Mouse (Mus musculus) midbrain, embryonic 11.5 days (tissue): ENCODE measurements around the gene Iqcm. TPM values are rescaled to one million over a fixed set of nuclear protein-coding genes. Genes with fewer than 3 reads are reported as not detected.
"Not testable (repeated sequence)": the region's sequence is repeated elsewhere in the genome, so short reads cannot be mapped to it uniquely, and the experiment has no call there.

ENCODE experiments used
- ATAC-seq: fragments of 200-750 bp; cut with Nextera tagmentation; 2 replicates; pipeline ENCODE4 v1.8.0; 2017; ENCODE audit warnings: moderate TSS enrichment, moderate library complexity; ENCODE audit not compliant: low FRiP score
- DNase-seq: peaks from one replicate; pipeline ENCODE4 v3.0.0; 2015; ENCODE audit warnings: low spot score; ENCODE audit errors: missing footprints
- H3K27ac ChIP-seq: fragments of 300-500 bp; sonication (generic); 2 replicates; pipeline ENCODE4 v1.5.1; 2014; ENCODE audit warnings: low read depth, low read length
- H3K27me3 ChIP-seq: fragments of 300-500 bp; sonication (generic); 2 replicates; pipeline ENCODE4 v1.6.1; 2014; ENCODE audit warnings: mild to moderate bottlenecking, low read length, moderate library complexity, mixed read lengths; ENCODE audit not compliant: control insufficient read depth, insufficient read depth
- H3K36me3 ChIP-seq: fragments of 300-500 bp; sonication (generic); 2 replicates; pipeline ENCODE4 v1.6.1; 2014; ENCODE audit warnings: mild to moderate bottlenecking, low read length, moderate library complexity, mixed read lengths; ENCODE audit not compliant: control insufficient read depth, insufficient read depth
- H3K4me1 ChIP-seq: fragments of 300-500 bp; sonication (generic); 2 replicates; pipeline ENCODE4 v1.6.1; 2014; ENCODE audit warnings: low read length; ENCODE audit not compliant: control insufficient read depth, insufficient read depth
- H3K4me2 ChIP-seq: fragments of 300-500 bp; sonication (generic); 2 replicates; pipeline ENCODE4 v1.6.1; 2014; ENCODE audit warnings: mild to moderate bottlenecking, moderate library complexity
- H3K4me3 ChIP-seq: fragments of 300-500 bp; sonication (generic); 2 replicates; pipeline ENCODE4 v1.5.1; 2014; ENCODE audit warnings: low read depth, low read length
- H3K9ac ChIP-seq: fragments of 300-500 bp; sonication (generic); 2 replicates; pipeline ENCODE4 v1.6.1; 2014; ENCODE audit warnings: low read length
- H3K9me3 ChIP-seq: fragments of 300-500 bp; sonication (generic); 2 replicates; pipeline ENCODE4 v1.6.1; 2016; ENCODE audit warnings: low read length; ENCODE audit not compliant: control insufficient read depth
- WGBS: fragments of 180-500 bp; shearing (Covaris S2); extraction: QIAGEN DNeasy Blood & Tissue Kit; methylation state at CpG from one replicate; pipeline ENCODE4 v1.1.7; 2014; 5-methylcytosine and 5-hydroxymethylcytosine counted together
- polyA plus RNA-seq: library from polyadenylated mRNA; unstranded; fragments of >200 nt; fragmentation: Nextera tagmentation; extraction: Ambion mirVana; gene quantifications from 2 replicates; pipeline ENCODE4 v1.2.1, GENCODE M21; 2014

Gene Iqcm
- polyA plus RNA-seq = not detected in 2 replicates

GRCm38 (mm10) chr8:75448394-75448793, at the start of gene Iqcm:
Iqcm (plus strand) TSS chr8:75448694.
- Histone ChIP-seq H3K27ac (no peak within 1 kb of the TSS), H3K4me3 (no peak within 1 kb of the TSS), H3K9ac (no peak within 1 kb of the TSS), H3K9me3 (no peaks in the 10 kb centered on the region), H3K36me3 (no peaks in the 10 kb centered on the region), H3K4me1 (no peaks in the 10 kb centered on the region), H3K27me3 (no peaks in the 10 kb centered on the region), H3K4me2 (no peak within 1 kb of the TSS)
- DNase-seq (no peak), ATAC-seq (no peak)
- 90% methylated on average over 7 of the region's 7 CpGs for WGBS

GRCm38 (mm10) chr8:75406489-75406888, 42.0 kb upstream of the Iqcm start, which contains the start of gene Gm10358:
Gm10358 (minus strand) TSS chr8:75406589.
- Histone ChIP-seq H3K4me3 (no peak within 1 kb of the TSS), H3K27ac (no peak within 1 kb of the TSS)
- ATAC-seq = no peak

DNA sequence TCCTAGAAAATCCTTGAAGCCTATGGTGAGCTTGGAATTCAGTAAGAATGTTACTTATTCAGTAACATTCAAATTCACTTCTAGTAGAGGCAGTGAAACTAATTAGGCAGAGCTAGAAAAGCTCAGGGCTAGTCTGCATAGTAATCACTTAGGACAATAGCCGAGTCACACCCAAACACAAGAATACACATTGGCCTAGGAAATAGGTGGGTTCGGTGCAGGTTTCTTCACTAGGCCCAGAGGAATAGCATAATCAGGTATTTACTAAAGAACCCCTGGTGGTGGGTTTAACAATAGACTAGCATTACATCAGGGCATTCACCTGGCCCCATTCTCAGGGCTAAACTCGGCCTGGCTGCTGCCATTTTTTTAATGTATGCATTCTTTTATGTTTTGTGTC, 32.8 kb upstream of the Iqcm start:
- not testable (repeated sequence) for H3K9ac ChIP-seq, H3K27ac ChIP-seq, H3K4me1 ChIP-seq, H3K4me3 ChIP-seq, H3K36me3 ChIP-seq, H3K4me2 ChIP-seq, DNase-seq, ATAC-seq, H3K9me3 ChIP-seq, H3K27me3 ChIP-seq
- 76% methylated on average over 3 of the region's 3 CpGs for WGBS

More at GRCm38 (mm10) chr8:75406489-75406888, 42.0 kb upstream of the Iqcm start, which contains the start of gene Gm10358:
- H3K9ac ChIP-seq = no peak within 1 kb of the TSS
- H3K4me2 ChIP-seq = no peak within 1 kb of the TSS
- no peaks in the 10 kb centered on the region for H3K9me3 ChIP-seq
- WGBS = 92% methylated on average over 5 of the region's 5 CpGs
- no peaks in the 10 kb centered on the region for H3K27me3 ChIP-seq
- H3K36me3 ChIP-seq = no peaks in the 10 kb centered on the region
- no peaks in the 10 kb centered on the region for H3K4me1 ChIP-seq
- DNase-seq = no peak

GRCm38 (mm10) chr8:75476756-75477155, 28.3 kb downstream of the Iqcm start:
- H3K9ac ChIP-seq = no peak overlapping the region
- H3K4me3 ChIP-seq = no peak overlapping the region
- no peak overlapping the region for H3K4me2 ChIP-seq
- no peaks in the 10 kb centered on the region for H3K27me3 ChIP-seq
- DNase-seq (no peak), ATAC-seq (no peak)
- WGBS = 94% methylated on average over 1 of the region's 1 CpGs
- H3K36me3 ChIP-seq = no peaks in the 10 kb centered on the region
- no peaks in the 10 kb centered on the region for H3K4me1 ChIP-seq
- H3K27ac ChIP-seq = no peak overlapping the region
- H3K9me3 ChIP-seq = no peaks in the 10 kb centered on the region

DNA sequence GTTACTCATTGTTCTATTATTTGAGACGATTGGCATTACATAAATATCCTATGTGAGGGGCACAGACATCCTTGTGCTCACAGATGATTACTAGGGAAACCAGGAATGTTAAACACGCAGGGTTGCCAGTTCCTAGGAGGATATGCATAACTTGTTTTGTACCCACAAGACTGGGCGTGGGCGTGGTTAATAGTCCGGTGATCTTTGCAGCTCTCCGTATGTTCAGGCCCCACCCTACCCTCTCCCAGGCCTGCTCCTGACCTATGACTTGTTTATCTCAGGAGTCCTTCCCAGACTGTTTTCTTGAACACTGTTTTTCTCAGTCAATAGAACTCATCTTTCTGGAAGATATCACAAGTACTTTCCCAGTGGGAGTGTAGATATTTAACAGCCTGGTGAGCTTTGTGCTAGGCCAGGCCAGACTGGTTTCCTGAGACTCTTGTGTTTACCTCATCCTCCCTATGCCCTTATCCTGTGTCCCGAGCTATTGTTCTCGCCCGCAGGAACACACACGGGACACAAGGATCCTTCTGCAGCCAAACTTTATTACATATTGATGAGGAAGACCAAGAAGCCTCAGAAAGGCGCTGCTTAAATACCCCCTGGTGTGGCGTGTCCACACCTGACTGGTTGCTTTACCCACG, 40.7 kb downstream of the Iqcm start:
- H3K36me3 ChIP-seq = no peaks in the 10 kb centered on the region
- no peak overlapping the region for H3K4me2 ChIP-seq
- no peak overlapping the region for H3K27ac ChIP-seq
- H3K27me3 ChIP-seq = no peaks in the 10 kb centered on the region
- no peak for ATAC-seq
- WGBS = 80% methylated on average over 13 of the region's 13 CpGs
- H3K4me1 ChIP-seq = no peaks in the 10 kb centered on the region
- no peak for DNase-seq
- H3K4me3 ChIP-seq = no peak overlapping the region
- H3K9ac ChIP-seq = no peak overlapping the region
- no peaks in the 10 kb centered on the region for H3K9me3 ChIP-seq

DNA sequence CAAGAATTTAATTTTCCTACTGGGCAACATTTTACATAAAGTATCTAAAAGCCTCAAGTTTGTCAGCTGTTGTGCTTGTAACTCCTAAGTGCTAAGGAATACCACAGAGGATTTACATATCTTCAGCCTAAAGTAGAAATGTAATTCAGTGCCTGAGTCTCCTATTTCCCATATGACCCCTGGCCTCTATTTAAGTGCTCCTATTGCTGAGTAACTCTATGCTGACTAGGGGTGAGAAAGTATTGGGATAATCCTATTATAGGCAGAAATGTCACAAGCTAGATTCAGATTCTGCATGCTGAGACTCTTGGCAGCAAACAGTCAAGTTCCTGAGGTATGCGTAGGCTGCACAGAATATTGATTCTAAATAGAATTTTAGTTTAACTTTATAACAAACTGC, 60.8 kb downstream of the Iqcm start:
- Histone ChIP-seq H3K4me2 (no peak overlapping the region), H3K9ac (no peak overlapping the region), H3K4me3 (no peak overlapping the region), H3K4me1 (no peaks in the 10 kb centered on the region; the same call in 1 of the 2 replicates), H3K27ac (no peak overlapping the region), H3K9me3 (no peaks in the 10 kb centered on the region), H3K27me3 (no peaks in the 10 kb centered on the region), H3K36me3 (no peaks in the 10 kb centered on the region)
- ATAC-seq (peak; percentile 82), DNase-seq (no peak)
- WGBS = 25% methylated on average over 1 of the region's 1 CpGs

- Histone ChIP-seq H3K9ac (no peak overlapping the region), H3K4me1 (no peaks in the 10 kb centered on the region; the same call in 1 of the 2 replicates), H3K4me3 (no peak overlapping the region), H3K27me3 (no peaks in the 10 kb centered on the region), H3K9me3 (no peaks in the 10 kb centered on the region), H3K36me3 (no peaks in the 10 kb centered on the region), H3K27ac (no peak overlapping the region), H3K4me2 (no peak overlapping the region)
- WGBS = 83% methylated on average over 3 of the region's 3 CpGs
- DNase-seq = no peak
- no peak for ATAC-seq
Measured at GRCm38 (mm10) chr8:75513786-75514185, 65.3 kb downstream of the Iqcm start.

DNA sequence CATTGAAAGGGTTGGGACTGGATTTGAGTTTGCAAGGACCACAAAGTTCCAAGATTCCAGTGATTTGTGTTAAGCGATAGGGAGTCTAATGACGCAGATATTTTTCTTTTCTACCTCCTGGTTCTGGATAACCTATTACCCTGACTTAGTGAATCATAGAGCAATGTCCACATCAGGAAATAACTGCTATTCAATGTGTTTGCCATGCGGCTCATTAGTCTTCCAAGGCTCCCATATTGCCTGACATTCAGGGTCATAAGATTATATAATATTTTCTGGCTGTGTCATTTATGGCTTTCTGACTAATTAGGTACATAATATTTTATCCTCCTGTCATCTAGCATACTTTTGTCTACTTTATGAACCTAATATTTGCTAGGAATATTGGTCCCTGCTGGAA, 100.8 kb downstream of the Iqcm start:
- no peaks in the 10 kb centered on the region for H3K27me3 ChIP-seq
- DNase-seq = no peak
- no peak for ATAC-seq
- no peak overlapping the region for H3K4me3 ChIP-seq
- H3K9me3 ChIP-seq = no peaks in the 10 kb centered on the region
- no peaks in the 10 kb centered on the region for H3K4me1 ChIP-seq
- H3K36me3 ChIP-seq = no peaks in the 10 kb centered on the region
- no peak overlapping the region for H3K27ac ChIP-seq
- no peak overlapping the region for H3K4me2 ChIP-seq
- 94% methylated on average over 3 of the region's 3 CpGs for WGBS
- no peak overlapping the region for H3K9ac ChIP-seq

DNA sequence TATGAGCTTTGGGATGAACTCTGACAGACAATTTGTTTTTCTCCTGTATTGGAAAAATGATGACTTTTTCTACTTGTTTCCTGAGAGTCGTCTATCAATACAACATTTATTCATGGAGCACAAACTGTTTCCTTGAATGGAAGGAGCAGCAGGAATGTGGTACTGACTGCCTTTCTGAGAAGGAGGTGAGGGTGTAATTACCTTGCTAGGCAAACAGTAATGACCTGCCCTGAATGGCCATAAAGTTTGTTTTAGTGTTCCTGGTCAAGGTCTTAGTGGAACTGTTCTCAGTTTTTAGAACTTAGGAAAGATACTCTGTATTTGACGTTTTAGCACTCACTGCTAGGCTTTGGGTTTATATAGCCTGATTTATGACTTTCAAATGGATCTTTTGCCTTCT, 147.8 kb downstream of the Iqcm start:
- 78% methylated on average over 2 of the region's 2 CpGs for WGBS

More for the DNA sequence above, 147.8 kb downstream of the Iqcm start:
- Histone ChIP-seq H3K4me1 (no peaks in the 10 kb centered on the region), H3K36me3 (no peaks in the 10 kb centered on the region), H3K27ac (no peak overlapping the region), H3K4me3 (no peak overlapping the region), H3K9ac (no peak overlapping the region), H3K27me3 (no peaks in the 10 kb centered on the region), H3K4me2 (no peak overlapping the region), H3K9me3 (no peaks in the 10 kb centered on the region)
- DNase-seq (no peak), ATAC-seq (no peak)
